Mouse (Mus musculus) skeletal muscle tissue, adult 2 months (tissue): ENCODE measurements around the gene Prmt8.

Source experiments
- DNase-seq: peaks from one replicate; pipeline ENCODE4 v3.0.0-alpha.2; 2012; ENCODE audit warnings: low read depth, low spot score

The Prmt8 gene

GRCm38 (mm10) chr6:127769275-127770156 is at the start of gene Prmt8:
Gene Prmt8 (minus strand): TSS chr6:127769472.
- DNase-seq: no peak

DNA sequence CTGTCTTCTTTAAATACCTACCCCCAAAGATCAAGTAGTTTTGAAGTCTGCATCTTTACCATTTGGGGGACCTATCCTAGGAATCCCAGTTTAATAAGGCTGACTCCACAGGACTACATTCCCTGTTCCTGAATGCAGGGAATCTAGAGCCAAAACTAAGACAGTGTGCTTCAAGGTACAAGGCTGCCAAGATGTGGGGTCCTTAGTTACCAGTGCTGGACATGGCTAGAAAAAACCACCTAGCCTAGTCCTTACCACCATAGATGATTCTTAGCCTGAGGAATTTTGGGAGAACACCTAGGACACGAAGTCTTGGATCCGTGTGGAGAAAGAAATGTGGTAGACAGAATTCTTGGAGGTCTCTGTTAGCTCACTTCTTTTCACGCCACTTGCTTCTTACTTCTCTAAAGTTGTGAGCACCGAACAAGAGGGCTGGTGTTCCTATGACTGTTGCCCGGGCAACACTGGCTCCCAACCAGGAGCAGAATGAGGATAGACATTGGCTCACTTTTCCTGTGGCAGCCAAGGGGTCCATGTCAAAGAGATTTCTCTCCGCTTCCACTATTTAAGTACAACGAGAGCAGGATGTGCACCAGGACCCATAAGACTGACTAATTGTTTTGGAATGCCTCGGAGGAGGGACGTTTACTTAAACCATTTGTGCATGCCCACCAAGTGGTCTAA is 33.9 kb upstream of the Prmt8 start:
- no peak for DNase-seq

DNA sequence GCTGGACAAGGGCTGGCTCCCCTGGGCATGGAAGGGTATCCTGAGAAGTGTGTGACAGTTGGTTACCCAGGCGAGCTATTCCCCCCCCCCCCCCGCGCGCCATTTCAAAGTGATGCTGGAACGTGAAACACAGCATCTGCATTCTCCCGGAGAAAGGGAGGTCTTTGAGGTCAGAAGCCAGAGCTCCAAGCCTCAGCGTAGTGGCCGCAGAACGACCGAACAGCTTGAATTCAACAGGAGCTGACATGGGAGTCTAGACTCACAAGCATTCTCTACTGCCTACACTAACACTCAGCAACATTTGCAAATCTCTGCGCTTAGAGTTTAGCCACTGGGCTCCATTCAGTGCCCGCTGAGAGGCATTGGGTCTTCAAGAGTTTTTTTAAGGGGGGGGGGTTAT is 32.9 kb upstream of the Prmt8 start:
- DNase-seq: no peak

DNA sequence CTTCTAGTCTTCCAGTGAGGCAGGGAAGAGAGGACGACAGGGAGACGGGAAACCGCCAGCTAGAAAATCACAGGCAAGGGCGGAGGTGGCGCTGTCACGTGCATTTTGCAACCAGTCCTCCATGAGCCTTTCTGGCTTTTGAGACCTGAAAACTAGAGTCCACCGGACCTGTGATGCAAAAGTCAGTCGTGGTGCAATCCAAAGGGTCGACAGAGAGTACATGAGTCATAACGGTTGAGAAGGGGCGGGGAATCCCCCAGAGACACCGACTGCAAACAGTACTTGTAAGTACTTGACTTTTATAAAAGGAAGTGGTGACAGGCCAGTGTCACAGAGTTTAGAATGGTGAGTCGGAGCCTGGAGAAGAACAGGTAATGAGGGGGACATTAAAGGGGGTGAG is 20.8 kb upstream of the Prmt8 start:
- peak; percentile 25 for DNase-seq

GRCm38 (mm10) chr6:127770806-127771205 is 1.5 kb upstream of the Prmt8 start:
- no peak for DNase-seq

DNA sequence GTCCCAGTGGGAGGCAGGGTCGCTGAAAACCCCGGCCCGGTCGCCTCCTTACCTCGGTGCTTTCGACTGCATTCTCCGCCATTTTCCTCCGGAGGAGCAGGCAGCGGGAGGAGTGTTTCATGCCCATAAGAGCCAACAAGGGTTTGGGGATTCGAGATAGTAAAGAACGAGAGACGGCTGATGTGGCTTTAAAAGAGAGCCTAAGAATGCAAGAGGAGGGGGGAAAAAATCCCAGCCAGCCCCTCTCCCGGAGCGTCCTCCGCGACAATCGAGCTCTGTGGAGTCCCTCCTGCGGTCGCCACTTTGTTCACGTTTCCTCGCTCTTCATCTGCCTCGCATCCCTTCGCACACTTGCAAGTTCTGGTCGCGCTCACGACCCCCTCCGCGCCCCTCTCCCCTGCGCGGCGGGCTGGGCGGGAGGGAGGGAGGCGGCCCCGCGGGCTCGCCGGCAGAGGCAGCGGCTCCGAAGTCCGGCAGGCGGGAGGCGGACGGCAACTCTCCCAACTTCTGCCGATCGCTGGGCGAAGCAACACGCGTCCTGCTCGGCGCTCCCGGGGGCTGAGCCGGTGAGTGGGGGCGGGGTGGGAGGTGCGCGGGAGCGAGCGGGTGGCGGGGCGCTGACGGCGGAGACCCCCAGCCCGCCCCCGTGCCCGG is 524 bp downstream of the Prmt8 start:
- no peak for DNase-seq

GRCm38 (mm10) chr6:127767706-127768493 is 1.4 kb downstream of the Prmt8 start:
- DNase-seq: peak; percentile 10

GRCm38 (mm10) chr6:127767201-127767705 is 2.0 kb downstream of the Prmt8 start:
- no peak for DNase-seq

GRCm38 (mm10) chr6:127766641-127767200 is 2.6 kb downstream of the Prmt8 start:
- DNase-seq: no peak

- DNase-seq: no peak
These were observed 3.1 kb downstream of the Prmt8 start for GRCm38 (mm10) chr6:127766041-127766604.

DNA sequence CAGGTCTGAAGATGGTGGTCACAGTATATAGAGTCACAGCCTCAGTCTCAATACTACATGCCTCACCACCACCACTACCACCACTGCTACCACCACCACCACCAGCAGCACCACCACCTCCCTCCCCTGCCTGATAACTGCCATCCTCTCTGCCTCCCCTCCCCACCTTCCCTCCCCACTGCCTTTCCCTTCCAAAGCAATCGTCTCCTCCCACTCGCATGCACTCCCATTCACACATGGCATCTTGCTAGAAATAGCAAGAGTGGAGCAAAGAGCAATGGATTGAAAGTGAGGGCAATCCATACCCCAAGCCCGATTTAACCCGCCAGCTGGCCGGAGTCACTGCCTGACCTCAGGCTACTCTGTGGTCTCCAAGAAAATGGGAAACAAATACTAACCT is 3.7 kb downstream of the Prmt8 start:
- no peak for DNase-seq

DNA sequence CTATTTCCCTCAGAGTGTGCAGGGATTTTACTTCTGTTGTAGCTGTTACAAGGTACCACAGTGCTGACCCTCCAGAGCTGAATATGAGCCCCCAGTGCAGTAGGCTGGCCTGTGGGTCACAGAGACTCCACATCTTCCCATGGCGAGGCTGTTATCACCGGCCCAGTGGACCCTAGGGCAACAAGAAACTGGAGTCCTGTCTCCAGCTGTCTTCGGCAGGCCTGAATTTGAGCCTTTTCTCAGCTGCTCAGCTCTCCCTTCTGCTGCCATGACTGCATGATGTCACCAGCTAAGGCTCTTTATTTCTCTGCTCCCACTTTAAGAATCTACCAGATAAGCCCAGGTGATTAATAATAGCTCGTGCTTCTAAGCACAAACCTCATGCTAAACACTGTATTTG is 11.0 kb downstream of the Prmt8 start:
- DNase-seq: no peak

GRCm38 (mm10) chr6:127757667-127758167 is 11.6 kb downstream of the Prmt8 start:
- DNase-seq: no peak

DNA sequence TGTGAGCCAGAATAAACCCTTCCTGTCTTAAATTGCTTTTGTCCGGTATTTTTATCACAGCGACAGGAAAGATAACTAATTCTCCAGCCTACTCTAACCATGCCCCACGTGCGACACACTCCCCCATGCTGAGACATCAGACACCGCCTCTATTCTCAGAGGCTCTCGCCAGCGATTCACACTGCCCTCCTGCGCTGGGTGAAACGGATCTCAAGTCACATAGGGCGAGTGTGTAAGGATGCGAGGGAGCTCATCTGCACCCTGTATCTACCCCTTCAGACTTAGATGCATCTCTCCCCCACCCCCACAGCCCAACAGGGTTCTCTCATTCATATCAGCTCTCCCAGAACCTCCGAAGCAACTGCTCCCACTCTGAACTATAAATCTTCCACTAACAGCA is 12.4 kb downstream of the Prmt8 start:
- DNase-seq: no peak

DNA sequence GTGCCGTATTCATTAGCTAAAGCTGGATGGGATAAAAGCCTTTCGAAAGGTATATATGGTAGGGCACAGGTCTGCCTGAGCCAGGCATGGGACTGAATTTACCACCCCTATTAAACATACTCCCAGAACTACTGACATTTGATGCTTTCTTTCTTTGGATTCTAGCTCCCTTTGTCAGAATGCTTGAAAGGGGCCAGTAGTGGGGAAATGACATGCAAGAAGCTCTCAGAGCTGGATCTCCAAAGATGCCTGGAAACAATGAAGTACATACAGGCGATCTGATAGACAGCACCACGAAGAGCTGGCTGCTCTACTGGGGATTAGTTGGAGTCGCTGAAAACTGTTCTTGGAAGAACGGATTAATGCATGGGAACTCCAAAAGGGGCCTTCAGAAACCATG is 16.0 kb downstream of the Prmt8 start:
- no peak for DNase-seq

GRCm38 (mm10) chr6:127752681-127753080 is 16.6 kb downstream of the Prmt8 start:
- no peak for DNase-seq

DNA sequence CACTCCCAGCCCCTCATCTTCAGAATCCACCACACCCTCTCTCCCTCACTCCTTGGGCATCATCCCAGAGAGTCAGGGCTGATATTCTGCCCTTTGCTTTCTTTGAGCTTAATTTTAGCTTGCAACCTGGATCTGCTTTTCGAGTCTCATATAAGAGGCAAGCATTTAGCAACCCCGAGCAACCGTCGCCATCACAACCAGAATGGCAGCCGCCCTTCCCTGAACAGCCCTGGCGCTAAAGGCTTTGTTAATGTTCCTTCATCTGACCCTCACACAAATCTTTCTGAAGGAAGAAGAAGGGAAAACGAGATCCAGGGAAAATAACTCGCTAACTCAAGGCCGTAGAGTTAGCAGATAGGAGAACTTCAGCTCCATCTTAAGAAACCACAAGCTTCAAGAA is 17.8 kb downstream of the Prmt8 start:
- no peak for DNase-seq

GRCm38 (mm10) chr6:127748793-127749192 is 20.5 kb downstream of the Prmt8 start:
- no peak for DNase-seq

- no peak for DNase-seq
These were observed 27.0 kb downstream of the Prmt8 start for GRCm38 (mm10) chr6:127742290-127742689.

GRCm38 (mm10) chr6:127741162-127741561 is 28.1 kb downstream of the Prmt8 start:
- DNase-seq: no peak

DNA sequence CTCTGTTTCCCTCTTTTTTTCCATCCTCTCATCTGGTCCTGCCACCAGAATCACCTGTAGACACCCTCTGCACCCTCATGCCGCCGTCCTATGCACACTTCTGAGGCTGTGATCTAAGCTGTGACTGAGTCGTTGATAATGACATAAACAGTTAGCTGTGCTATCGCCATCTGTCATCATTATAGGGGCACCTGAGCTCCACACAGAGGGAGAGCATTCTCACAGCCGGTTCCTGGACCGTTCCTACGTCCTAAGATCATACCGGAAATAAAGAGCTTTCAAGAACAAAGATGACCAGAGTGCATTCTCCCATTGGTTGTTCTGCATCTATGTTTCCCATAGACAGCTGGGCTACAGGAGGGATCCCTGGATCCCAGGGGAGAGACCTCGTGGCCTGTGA is 28.6 kb downstream of the Prmt8 start:
- no peak for DNase-seq
